Mouse (Mus musculus) hindbrain, embryonic 10.5 days (tissue): ENCODE results near the gene Gm26920. TPM values are rescaled to one million over a fixed set of nuclear protein-coding genes. Genes with fewer than 3 reads are reported as not detected.
A peak's percentile ranks its signal among the peaks of the same experiment; 100 is the strongest.

Experiments
- DNase-seq: peaks from one replicate; pipeline ENCODE4 v3.0.0-alpha.2; 2017; ENCODE audit warnings: low spot score
- H3K27ac ChIP-seq: fragments of 300-500 bp; sonication (generic); 2 replicates; pipeline ENCODE4 v1.5.1; 2016; ENCODE audit warnings: mild to moderate bottlenecking, moderate library complexity
- H3K27me3 ChIP-seq: fragments of 300-500 bp; sonication (generic); 2 replicates; pipeline ENCODE4 v1.6.1; 2016; ENCODE audit warnings: mild to moderate bottlenecking; ENCODE audit not compliant: poor library complexity, insufficient read depth, severe bottlenecking
- H3K36me3 ChIP-seq: fragments of 300-500 bp; sonication (generic); 2 replicates; pipeline ENCODE4 v1.6.1; 2016; ENCODE audit warnings: mild to moderate bottlenecking, moderate library complexity
- H3K4me1 ChIP-seq: fragments of 300-500 bp; sonication (generic); replicated peaks from 2 replicates; pipeline ENCODE4 v1.6.1; 2016; ENCODE audit warnings: mild to moderate bottlenecking
- H3K4me3 ChIP-seq: fragments of 300-500 bp; sonication (generic); 2 replicates; pipeline ENCODE4 v1.5.1; 2016; ENCODE audit warnings: mild to moderate bottlenecking, moderate library complexity
- H3K9me3 ChIP-seq: fragments of 300-500 bp; sonication (generic); 2 replicates; pipeline ENCODE4 v1.6.1; 2016; ENCODE audit warnings: mild to moderate bottlenecking, moderate library complexity
- WGBS: fragments of 180-500 bp; shearing (Covaris S2); methylation state at CpG from one replicate; pipeline ENCODE4 v1.1.7; 2016; 5-methylcytosine and 5-hydroxymethylcytosine counted together
- polyA plus RNA-seq: library from polyadenylated mRNA; unstranded; fragments of >200 nt; fragmentation: Nextera tagmentation; extraction: Ambion mirVana; gene quantifications from 2 replicates; pipeline ENCODE4 v1.2.1, GENCODE M21; 2016

Gm26920 gene
- polyA plus RNA-seq, 1 experiment from 2014 or later: 1.6 TPM

DNA sequence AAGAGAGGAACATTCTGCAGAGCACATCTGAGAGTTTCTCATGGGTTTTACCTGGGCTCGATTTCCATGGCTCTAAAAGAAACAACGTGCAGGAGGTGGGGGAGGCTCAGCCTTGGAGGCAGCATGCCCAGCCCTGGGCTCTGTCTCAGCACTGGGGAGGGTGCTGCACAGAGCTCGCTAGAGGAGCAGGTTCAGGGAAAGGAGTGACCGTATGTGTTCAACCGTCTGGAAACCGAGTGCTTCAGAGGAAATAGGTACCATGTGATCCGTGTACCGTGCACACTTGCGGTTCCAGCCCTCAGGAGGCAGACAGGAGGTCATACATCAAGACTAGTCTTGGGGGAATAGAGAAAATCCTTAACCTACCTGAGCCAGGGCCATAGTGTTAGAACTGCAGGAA is 45.9 kb downstream of the Gm26920 start:
- WGBS: 68% methylated on average over 9 of the region's 9 CpGs
- no peaks in the 10 kb centered on the region for H3K27me3 ChIP-seq
- no peak overlapping the region for H3K27ac ChIP-seq
- peaks cover 3% of the 10 kb centered on the region for H3K36me3 ChIP-seq
- no peak for DNase-seq
- H3K9me3 ChIP-seq: no peaks in the 10 kb centered on the region
- H3K4me1 ChIP-seq: no peaks in the 10 kb centered on the region
- no peak overlapping the region for H3K4me3 ChIP-seq

DNA sequence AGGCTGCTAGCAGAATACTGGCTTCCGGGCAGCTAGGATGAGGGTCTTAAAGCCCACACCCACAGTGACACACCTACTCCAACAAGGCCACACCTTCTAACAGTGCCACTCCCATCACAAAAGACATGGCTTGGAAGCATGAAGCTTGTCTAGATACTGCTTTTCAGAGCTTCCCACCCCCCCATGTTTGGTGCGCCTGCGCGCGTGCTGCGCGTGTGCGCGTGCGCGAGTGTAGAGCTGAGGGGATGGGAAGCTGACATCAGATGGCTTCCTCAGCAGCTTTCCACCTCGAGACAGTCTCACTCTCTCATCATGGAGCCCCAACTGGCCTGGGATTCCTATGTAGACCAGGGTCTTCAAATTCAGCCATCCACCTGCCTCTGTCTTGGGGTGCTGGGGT is 55.9 kb downstream of the Gm26920 start:
- H3K4me3 ChIP-seq: no peak overlapping the region
- H3K4me1 ChIP-seq: peaks cover 6% of the 10 kb centered on the region; the same call in 1 of the 2 replicates
- WGBS: 94% methylated on average over 12 of the region's 12 CpGs
- H3K27ac ChIP-seq: no peak overlapping the region
- H3K27me3 ChIP-seq: no peaks in the 10 kb centered on the region
- H3K9me3 ChIP-seq: no peaks in the 10 kb centered on the region
- no peak for DNase-seq
- peaks cover 22% of the 10 kb centered on the region for H3K36me3 ChIP-seq

DNA sequence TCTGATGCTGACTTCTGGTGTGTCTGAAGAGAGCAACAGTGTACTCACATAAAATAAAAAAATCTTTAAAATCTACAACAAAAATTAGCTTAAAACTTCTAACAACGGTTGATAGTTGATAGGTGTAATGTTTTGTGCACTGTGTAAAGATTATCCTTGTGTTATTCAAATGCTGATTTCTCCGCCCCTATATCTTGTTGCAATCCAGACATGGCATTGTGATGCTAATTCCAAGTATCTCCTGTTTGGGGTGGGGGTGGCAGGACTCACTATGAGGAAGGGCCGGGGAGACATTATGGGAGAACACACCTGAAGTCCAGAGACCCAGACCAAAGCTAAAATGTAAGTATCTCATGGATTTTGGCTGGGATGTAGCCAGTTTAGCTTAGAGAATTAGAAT is 58.8 kb downstream of the Gm26920 start:
- 85% methylated on average over 3 of the region's 3 CpGs for WGBS
- Histone ChIP-seq H3K27ac (no peak overlapping the region), H3K9me3 (no peaks in the 10 kb centered on the region), H3K4me1 (peaks cover 6% of the 10 kb centered on the region; the same call in 1 of the 2 replicates), H3K27me3 (no peaks in the 10 kb centered on the region), H3K4me3 (no peak overlapping the region), H3K36me3 (peaks cover 22% of the 10 kb centered on the region)
- no peak for DNase-seq

DNA sequence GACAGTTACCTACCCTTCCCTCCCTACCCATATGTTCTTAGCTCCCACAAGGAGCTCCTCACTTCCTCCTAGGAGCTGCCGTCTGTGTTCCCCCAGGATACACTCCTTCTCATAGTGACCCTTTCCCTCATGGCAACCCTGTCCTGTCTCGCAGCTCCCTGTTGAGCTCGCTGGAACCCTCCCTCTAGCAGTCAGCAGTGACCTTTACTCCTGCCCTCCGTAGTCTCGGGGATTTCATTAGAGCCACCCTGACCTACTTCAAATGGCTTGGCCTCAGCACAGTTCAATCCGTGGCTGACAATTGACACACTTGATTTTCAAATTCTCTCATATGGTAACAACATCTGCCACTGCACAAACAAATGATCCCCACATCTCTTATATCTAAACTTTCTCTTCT is 59.5 kb downstream of the Gm26920 start:
- Histone ChIP-seq H3K27ac (no peak overlapping the region), H3K27me3 (no peaks in the 10 kb centered on the region), H3K4me1 (peaks cover 6% of the 10 kb centered on the region; the same call in 1 of the 2 replicates), H3K9me3 (no peaks in the 10 kb centered on the region), H3K36me3 (peaks cover 29% of the 10 kb centered on the region), H3K4me3 (no peak overlapping the region)
- no peak for DNase-seq
- WGBS: 29% methylated on average over 6 of the region's 6 CpGs

DNA sequence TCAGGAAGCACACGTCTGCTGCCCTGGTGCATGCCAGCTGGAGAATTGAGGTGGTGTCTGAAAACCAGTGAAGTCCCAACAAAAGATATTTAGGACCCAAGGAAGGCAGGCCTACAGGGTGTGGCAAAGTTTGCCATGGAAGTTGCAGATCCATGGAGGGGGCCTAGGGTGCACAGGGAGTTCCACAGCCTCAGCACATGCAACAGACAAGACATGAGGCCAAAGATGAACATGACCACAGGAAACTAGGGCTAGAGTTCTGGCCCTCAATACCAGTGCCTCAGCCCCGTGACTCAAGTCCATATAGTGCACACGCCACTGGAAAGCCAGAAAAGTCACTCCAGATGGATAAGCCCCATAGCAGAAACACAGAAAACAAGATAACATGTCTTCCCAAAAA is 61.6 kb downstream of the Gm26920 start:
- no peak for DNase-seq
- Histone ChIP-seq H3K27me3 (no peaks in the 10 kb centered on the region), H3K36me3 (peaks cover 50% of the 10 kb centered on the region), H3K4me3 (no peak overlapping the region), H3K9me3 (no peaks in the 10 kb centered on the region), H3K27ac (no peak overlapping the region), H3K4me1 (peaks cover 6% of the 10 kb centered on the region; the same call in 1 of the 2 replicates)
- 90% methylated on average over 3 of the region's 3 CpGs for WGBS

DNA sequence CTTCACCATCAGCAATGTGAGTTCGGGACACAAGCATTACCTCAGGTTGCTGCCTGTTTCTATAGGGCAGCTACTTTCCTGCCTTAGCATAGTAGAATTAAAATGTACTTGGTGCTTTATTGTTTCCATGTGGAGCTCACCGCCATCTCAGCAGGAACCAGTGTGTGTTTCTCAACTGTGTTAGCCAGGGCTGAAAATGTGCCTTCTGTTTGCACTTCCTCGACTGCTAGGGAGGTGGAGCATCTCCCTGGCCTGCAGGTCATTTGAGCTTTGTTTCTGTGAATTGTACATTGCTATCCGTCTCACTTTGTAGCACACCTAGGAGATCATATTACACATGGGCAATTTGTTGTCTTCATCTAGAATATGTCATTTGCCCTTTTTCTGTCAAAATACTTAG is 62.9 kb downstream of the Gm26920 start:
- no peaks in the 10 kb centered on the region for H3K9me3 ChIP-seq
- peaks cover 62% of the 10 kb centered on the region for H3K36me3 ChIP-seq
- no peak overlapping the region for H3K27ac ChIP-seq
- H3K27me3 ChIP-seq: no peaks in the 10 kb centered on the region
- no peak for DNase-seq
- H3K4me3 ChIP-seq: no peak overlapping the region
- 75% methylated on average over 4 of the region's 4 CpGs for WGBS
- H3K4me1 ChIP-seq: peaks cover 6% of the 10 kb centered on the region; the same call in 1 of the 2 replicates

DNA sequence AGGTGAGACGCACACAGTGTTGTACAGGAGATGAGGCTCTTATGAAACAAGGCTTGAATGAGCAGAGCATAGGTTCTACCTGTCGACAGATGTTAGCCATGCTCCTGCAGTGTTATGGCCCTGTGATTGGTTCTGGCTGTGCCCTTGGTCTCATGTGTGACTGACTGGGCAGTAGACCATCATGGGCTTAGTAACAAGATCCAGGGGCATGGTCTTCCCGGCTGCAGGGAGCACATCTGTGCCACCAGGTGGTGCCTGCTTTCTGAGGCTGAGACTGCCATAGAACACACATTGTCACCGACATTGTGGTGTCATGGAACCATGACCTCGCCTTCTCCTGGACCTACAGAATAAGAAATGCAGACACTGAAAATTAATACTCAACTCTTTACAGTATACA is 64.9 kb downstream of the Gm26920 start:
- Histone ChIP-seq H3K27ac (no peak overlapping the region), H3K9me3 (no peaks in the 10 kb centered on the region), H3K4me1 (peaks cover under 1% of the 10 kb centered on the region; the same call in 1 of the 2 replicates), H3K4me3 (no peak overlapping the region), H3K27me3 (no peaks in the 10 kb centered on the region), H3K36me3 (peaks cover 82% of the 10 kb centered on the region)
- WGBS: 82% methylated on average over 5 of the region's 5 CpGs
- no peak for DNase-seq

DNA sequence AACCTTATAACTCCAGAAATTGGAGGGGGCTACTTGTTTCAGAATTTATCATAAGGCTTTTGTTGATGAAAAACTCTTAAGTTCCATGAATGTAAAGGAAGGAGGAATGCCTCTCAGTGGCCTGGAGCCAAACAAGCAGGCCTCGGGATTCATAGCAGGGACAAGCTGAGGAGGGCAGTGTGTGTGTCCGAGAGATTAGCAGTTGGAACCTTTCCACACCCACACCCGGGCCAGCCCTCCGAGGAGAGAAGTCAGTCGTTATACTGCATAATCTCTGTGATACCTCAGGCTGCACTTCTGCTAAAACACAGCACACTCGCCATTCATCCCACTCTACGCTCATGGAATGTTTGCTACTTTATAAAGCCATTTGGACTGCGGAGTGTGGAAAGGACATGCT is 66.4 kb downstream of the Gm26920 start:
- Histone ChIP-seq H3K27ac (no peak overlapping the region), H3K9me3 (no peaks in the 10 kb centered on the region), H3K36me3 (peaks cover 96% of the 10 kb centered on the region), H3K4me3 (no peak overlapping the region), H3K27me3 (no peaks in the 10 kb centered on the region), H3K4me1 (no peaks in the 10 kb centered on the region)
- WGBS: 95% methylated on average over 8 of the region's 8 CpGs
- DNase-seq: no peak

DNA sequence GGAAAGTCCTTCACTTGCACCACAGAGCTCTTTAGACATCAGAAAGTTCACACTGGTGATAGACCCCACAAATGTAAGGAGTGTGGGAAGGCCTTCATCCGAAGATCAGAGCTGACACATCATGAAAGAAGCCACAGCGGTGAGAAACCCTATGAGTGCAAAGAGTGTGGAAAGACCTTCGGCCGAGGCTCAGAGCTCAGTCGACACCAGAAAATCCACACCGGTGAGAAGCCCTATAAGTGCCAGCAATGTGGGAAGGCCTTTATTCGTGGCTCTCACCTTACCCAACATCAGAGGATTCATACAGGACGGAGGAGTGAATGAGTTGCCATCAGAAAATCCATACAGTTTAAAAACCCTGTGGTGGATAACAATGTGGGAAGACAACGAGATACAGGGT is 66.9 kb downstream of the Gm26920 start:
- Histone ChIP-seq H3K4me1 (no peaks in the 10 kb centered on the region), H3K27ac (no peak overlapping the region), H3K36me3 (peaks cover 97% of the 10 kb centered on the region), H3K4me3 (no peak overlapping the region), H3K27me3 (no peaks in the 10 kb centered on the region), H3K9me3 (no peaks in the 10 kb centered on the region)
- WGBS: 94% methylated on average over 9 of the region's 9 CpGs
- no peak for DNase-seq

DNA sequence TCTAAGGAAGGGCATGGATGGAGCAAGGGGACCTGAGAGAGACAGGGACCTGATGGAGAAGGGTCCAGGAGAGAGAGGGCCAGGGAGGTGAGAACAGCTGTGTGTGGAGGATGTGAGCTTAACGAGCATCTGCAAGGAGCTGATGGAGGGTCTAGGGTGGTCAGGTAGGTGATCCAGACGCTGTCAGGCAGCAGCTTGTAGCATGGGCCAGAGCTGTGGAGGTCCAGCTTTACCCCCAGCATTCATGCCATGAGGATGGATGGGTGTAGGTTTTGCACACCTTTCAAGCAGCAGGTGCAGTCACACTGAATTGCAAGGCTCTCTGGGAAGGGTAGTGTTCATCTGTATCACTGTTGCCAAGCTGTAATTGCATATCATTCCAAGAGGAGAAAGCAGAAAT is 70.7 kb downstream of the Gm26920 start:
- Histone ChIP-seq H3K27ac (no peak overlapping the region), H3K4me3 (no peak overlapping the region), H3K4me1 (no peaks in the 10 kb centered on the region), H3K36me3 (peaks cover 98% of the 10 kb centered on the region), H3K9me3 (no peaks in the 10 kb centered on the region), H3K27me3 (no peaks in the 10 kb centered on the region)
- no peak for DNase-seq
- 95% methylated on average over 2 of the region's 2 CpGs for WGBS

DNA sequence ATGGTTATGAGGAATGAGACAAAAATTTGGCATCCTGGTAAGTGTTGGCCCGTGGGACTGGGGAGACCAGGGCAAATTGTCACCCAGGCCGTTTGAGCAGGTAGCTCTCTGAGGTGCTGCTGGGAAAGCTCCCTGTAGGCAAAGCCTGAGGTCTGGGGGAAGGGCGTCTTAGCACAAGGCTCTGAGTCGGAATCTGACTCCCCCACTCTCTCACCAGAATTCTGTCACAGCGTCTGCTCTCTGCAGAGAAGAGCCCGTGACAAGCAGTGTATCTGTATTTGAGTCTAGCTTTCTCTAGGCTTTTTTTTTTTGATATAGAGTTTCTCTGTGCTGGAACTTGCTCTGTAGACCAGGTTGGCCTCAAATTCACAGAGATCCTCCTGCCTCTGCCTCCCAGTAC is 73.0 kb downstream of the Gm26920 start:
- WGBS: 92% methylated on average over 6 of the region's 6 CpGs

DNA sequence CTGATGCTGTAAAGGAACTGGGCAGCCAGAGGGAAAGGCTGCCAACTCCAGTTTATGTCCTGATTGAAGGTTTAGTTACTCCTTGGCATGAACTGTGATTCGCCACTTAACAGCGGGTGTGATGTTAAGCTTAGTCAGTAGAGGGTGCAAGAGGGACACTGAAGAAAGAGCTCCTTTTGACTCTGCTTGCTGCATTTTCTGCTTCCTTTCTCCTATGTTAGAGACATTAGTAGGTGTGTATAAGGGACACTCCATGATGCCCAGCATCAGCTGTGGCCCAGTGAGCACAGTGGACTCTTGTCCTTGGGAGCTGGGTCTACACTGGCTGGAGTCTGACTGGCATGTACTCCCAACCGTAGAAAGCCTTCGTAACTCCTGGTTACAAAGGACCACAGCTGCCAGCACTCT is 77.2 kb downstream of the Gm26920 start:
- no peak for DNase-seq
- Histone ChIP-seq H3K36me3 (peaks cover 92% of the 10 kb centered on the region), H3K27ac (no peak overlapping the region), H3K4me3 (no peak overlapping the region), H3K9me3 (no peaks in the 10 kb centered on the region), H3K27me3 (no peaks in the 10 kb centered on the region), H3K4me1 (peaks cover 25% of the 10 kb centered on the region)
- 86% methylated on average over 4 of the region's 4 CpGs for WGBS

More for the DNA sequence above, 73.0 kb downstream of the Gm26920 start:
- Histone ChIP-seq H3K36me3 (peaks cover 94% of the 10 kb centered on the region), H3K4me3 (no peak overlapping the region), H3K9me3 (no peaks in the 10 kb centered on the region), H3K27me3 (no peaks in the 10 kb centered on the region), H3K27ac (no peak overlapping the region), H3K4me1 (no peaks in the 10 kb centered on the region)
- no peak for DNase-seq

DNA sequence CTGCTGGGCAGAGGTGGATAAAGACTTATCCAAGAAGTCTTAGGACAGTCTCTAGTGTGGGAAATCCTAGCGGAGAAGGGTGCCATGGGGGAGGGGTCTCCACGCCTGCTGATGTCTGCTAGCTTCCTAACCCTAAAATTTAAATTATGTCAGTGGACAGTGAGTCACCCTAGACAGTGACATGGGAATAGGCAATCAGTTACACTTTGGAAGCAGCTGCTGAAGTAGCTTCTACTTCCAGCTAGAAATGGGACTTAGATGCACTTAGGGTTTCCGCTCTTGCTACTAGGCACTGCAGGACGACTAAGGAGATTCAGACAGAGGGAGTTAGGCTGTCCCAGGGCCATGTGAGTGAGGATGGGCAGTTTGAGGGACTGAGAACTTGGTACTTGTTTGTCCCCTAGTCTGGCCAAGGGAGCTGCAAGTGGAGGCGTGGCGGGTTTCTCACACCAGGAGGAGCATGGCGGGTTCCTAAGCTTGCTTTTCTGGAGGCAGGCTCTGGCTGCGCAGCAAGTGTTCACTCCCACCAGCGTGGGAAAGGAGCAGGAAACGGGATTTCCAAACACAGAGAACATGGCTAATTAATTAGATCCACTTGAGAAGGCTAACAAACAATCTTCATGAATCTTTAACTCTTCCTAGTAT is 79.5 kb downstream of the Gm26920 start:
- Histone ChIP-seq H3K9me3 (no peaks in the 10 kb centered on the region), H3K27me3 (no peaks in the 10 kb centered on the region), H3K4me3 (no peak overlapping the region), H3K4me1 (peaks cover 29% of the 10 kb centered on the region), H3K27ac (peak overlapping the region; percentile 45; the same call in 1 of the 2 replicates), H3K36me3 (peaks cover 92% of the 10 kb centered on the region)
- 81% methylated on average over 10 of the region's 10 CpGs for WGBS
- DNase-seq: no peak
